Mouse (Mus musculus) G1E-ER4 (cell line): ENCODE results near the gene Apbb1ip. TPM values are rescaled to one million over a fixed set of nuclear protein-coding genes. Genes with fewer than 3 reads are reported as not detected.

ENCODE experiments used
- GATA1 ChIP-seq: IDR thresholded peaks from one replicate; pipeline ENCODE4 v1.8.0; 2012; ENCODE audit warnings: low read length, inconsistent platforms
- polyA plus RNA-seq: library from polyadenylated mRNA; stranded (reverse); fragments of >175 nt; gene quantifications from 2 replicates; pipeline ENCODE4 v1.2.3, GENCODE M21; 2012

Gene Apbb1ip
- polyA plus RNA-seq, 1 experiment = 97.4 TPM

DNA sequence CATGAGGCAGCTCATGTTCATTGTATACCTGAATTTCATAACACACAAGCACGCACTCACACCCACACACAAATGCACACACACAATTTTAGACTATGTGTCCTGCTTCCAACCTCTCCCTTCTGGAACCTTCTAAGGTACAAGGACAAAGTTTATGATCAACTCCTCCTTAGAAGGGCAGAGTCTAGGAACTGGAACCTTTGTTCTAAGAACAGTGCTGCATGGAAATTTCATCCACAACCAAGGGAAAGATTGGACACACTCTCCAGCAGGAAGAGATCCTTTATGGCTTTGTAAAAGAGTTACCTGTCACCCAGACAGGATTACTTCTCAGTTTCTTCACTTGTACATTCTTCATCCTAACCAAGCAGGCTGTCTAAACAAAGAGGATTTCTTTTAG is 99.3 kb downstream of the Apbb1ip start:
- no peak for TF ChIP-seq GATA1

DNA sequence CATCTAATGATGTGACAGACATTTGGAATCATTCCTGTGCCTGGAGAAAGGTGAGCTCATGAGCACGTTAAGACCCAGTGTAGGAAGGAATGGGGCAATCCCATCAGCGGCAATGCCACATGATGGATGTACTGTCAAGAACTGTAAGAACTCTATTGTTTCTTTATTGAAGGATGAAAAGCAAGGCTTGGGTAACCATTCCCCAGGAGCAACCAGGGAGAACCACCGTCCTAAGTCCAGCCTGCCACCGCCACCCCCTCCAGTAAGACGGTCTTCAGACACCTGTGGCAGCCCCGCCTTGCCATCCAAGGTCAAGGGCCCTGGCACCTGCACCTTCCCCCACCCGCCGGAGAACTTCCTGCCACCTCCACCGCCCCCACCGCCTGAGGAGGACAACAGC is 100.7 kb downstream of the Apbb1ip start:
- TF ChIP-seq GATA1 = no peak

DNA sequence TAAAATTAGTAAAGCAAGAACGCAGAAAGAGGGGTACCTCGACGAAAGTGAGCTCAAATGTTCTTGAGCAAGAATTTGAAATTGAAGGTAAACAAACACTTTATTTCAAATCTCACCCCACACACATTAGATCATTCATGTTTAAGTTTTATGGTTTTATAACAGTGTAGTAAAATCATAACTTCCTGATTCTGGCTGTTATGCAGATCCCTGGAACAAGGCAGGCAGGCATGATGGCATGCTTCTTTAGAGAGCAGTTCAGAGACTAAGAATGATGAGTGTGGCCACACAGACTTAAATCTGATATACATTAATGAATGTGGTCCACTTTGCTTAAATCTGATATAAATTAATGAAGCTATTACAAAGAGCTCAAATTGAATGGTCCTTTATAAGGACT is 102.7 kb downstream of the Apbb1ip start:
- no peak for TF ChIP-seq GATA1

DNA sequence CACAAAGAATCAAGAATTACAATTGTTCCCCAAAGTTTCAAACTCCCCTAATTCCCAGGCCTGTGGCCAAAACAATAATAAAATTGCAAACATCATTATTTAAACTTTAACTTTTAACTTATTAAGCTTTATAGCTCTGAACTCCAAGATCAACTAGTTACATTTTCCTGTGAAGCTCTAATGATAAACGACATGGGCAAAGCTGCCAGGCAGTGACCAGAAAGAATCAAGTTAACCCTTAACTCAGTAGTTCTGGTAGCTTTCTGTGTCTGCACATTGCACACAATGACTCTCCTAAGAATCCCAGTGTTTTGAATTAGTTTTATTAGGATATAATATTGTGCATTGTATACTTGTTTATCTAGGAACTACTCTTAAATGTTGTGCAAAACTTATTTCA is 104.9 kb downstream of the Apbb1ip start:
- TF ChIP-seq GATA1 = no peak

DNA sequence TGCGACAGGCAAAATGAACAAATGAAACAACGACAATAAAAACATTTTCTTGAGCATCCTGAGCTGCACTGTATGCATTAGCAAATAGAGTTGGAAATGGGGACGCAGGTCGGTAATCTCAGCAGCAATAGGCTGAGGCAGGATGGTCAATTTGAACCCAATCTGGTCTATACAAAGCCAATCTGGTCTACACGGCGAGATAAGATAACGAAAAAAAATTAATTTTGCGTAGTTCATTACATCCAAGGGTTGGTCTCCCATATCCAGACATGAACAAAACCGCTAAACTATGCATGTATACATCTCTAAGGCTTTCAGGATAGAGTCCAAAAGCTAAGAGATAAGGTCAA is 121.0 kb downstream of the Apbb1ip start:
- TF ChIP-seq GATA1 = peak; percentile 66

DNA sequence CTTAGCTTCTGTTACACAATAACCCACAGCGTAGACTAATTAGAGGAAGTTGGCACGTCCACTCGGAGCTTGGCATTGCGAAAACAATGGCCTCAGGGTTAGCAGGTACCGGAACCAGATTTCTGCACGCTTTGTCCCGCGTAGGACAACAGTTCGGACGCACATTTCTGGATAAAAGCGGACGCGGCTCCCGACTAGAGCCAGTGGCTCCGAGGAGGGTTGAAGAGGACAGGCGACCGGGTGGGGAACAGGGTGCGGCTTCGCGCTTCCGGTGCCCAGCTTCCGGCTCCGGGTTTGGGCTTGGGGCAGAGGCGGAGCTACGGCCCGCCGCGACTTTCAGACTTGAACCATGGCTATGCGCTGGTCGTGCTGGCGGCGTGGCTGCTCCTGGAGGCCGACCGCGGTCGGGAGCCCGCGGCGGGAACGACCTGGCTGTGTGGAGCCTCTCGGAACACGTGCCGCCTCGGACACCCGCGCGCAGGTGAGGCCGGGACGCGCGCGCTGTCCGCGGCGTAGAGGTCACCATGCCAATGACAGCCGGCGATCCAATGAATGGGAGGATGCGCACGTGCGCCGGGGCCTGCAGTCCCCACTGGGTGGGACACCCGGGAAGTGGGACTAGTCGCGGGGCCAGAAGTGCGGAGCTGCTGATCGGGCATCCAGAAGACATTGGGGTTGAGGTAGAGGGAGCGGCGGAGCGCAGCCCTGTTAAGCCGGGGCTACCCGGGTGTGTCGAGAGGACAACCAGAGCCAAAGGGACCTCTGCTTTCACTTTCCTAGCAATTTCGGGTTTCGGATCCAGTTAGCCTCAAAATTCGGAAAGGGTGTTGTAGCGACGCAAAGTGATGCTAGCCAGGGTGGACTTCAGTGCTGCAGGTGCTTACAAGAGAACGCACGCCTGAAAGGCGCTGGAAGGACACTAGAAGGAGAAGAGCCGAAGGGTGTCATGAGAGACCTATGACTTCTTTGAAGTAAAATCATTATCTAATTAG is 121.7 kb downstream of the Apbb1ip start, which contains the start of gene Pdss1:
Gene Pdss1 (plus strand): TSS at position 241 of the 992 bp plus-strand sequence.
- no peak for TF ChIP-seq GATA1

DNA sequence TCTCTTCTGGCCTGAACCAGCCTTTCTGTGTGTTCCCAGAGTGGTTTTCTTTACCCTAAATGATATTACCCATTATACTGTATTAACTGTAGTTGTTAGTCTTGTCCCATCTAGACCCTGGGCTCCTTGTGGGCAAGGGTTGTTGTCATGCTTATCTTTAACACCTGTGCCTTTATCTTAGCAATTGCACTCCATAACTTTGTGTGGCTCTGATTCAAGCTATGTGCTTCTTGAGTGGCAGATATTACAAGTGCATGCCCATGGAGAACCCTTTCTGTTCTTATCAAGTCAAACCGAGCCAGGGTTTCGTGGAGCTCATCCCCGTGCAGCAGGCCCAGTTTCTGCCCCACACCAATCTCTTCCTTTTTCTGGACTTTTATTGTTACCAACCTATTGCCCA is 130.1 kb downstream of the Apbb1ip start:
- peak; percentile 73 for TF ChIP-seq GATA1

DNA sequence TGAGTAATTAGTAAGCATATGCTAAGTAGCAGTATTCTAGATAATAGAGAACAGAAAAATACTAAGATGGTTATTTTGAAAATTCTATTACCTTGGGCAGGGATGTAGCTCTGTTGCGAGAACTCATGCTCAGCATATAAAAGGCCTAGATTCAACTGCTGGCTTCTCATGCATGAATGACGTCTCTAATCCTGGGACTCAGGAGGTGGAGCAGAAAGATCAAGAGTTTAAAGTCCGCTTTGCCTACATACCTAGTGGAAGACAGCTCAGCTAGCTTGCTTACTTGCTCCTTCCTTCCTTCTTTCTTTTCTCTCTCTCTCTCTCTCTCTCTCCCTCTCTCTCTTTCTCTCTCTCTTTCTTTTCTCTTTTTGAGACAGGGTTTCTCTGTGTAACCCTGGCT is 140.5 kb downstream of the Apbb1ip start:
- TF ChIP-seq GATA1 = no peak

DNA sequence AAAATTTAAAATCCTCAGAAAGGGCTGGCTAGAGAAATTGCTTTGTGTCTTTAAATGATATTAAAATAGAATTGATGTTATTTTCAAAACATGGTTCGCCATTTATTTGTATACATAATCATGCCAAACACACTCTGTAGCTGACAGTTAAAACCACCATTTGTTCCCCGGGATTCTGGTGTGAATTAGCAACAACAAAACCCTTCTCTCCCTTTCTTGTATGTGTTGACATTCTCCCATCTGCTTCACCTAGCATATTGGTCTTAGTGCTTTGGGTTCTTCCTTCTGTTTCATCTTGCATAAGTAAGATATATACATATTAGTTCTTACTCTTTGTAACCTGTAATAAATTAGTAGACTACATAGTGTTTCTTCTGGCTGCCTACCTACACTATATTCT is 144.8 kb downstream of the Apbb1ip start:
- no peak for TF ChIP-seq GATA1

Other genes with a start within 250 kb of the Apbb1ip start
- gene Gad2, start 151.9 kb upstream of the Apbb1ip start, polyA plus RNA-seq = not detected in 2 replicates
- 16.6 and 30.3 TPM in 2 replicates for gene Pdss1, start 121.4 kb downstream of the Apbb1ip start, polyA plus RNA-seq